Mouse (Mus musculus) liver, embryonic 14.5 days (tissue): ENCODE data around the gene Slc12a6. TPM values are rescaled to one million over a fixed set of nuclear protein-coding genes. Genes with fewer than 3 reads are reported as not detected.
A peak's percentile ranks its signal among the peaks of the same experiment; 100 is the strongest.

Source experiments
- ATAC-seq: fragments of 200-750 bp; cut with Nextera tagmentation; 2 replicates; pipeline ENCODE4 v1.8.0; 2017; ENCODE audit warnings: moderate number of reproducible peaks, mild to moderate bottlenecking, moderate library complexity; ENCODE audit not compliant: insufficient read depth
- DNase-seq, 3 experiments: peaks; one replicate each; pipeline ENCODE4 v3.0.0-alpha.2; 2012 to 2013; ENCODE audit warnings: low read depth in 3 of 3, low spot score in 3 of 3
- H3K27ac ChIP-seq: fragments of 300-500 bp; sonication (generic); 2 replicates; pipeline ENCODE4 v1.5.1; 2014; ENCODE audit warnings: moderate library complexity, mild to moderate bottlenecking, control low read depth, inconsistent platforms
- H3K27me3 ChIP-seq: fragments of 300-500 bp; sonication (generic); 2 replicates; pipeline ENCODE4 v1.6.1; 2014; ENCODE audit warnings: mild to moderate bottlenecking, low read length, moderate library complexity; ENCODE audit not compliant: control insufficient read depth, insufficient read depth
- H3K36me3 ChIP-seq: fragments of 300-500 bp; sonication (generic); replicated peaks from 2 replicates; pipeline ENCODE4 v1.6.1; 2014; ENCODE audit warnings: low read depth; ENCODE audit not compliant: control insufficient read depth, insufficient read depth
- H3K4me1 ChIP-seq, 2 experiments: fragments of 200-500 bp in 1 of 2; fragments of 300-500 bp in 1 of 2; sonication (generic) in 1 of 2; replicated peaks; 2 replicates each; pipeline ENCODE4 v1.6.1; 2012 to 2014; ENCODE audit warnings: antibody characterized with exemption in 1 of 2, inconsistent platforms in 1 of 2, low read length in 1 of 2; ENCODE audit not compliant: control insufficient read depth in 2 of 2, insufficient read depth in 2 of 2
- H3K4me2 ChIP-seq: fragments of 300-500 bp; sonication (generic); 2 replicates; pipeline ENCODE4 v1.6.1; 2014; ENCODE audit warnings: low read depth, mild to moderate bottlenecking, control low read depth, moderate library complexity
- H3K4me3 ChIP-seq, 2 experiments: fragments of 200-500 bp in 1 of 2; fragments of 300-500 bp in 1 of 2; sonication (generic) in 1 of 2; 2 replicates each; pipeline ENCODE4 v1.5.1; 2012 to 2014; ENCODE audit warnings: low read depth in 2 of 2, low read length in 2 of 2, mild to moderate bottlenecking in 2 of 2, control low read depth in 1 of 2, inconsistent platforms in 1 of 2, moderate library complexity in 1 of 2; ENCODE audit not compliant: insufficient read depth in 1 of 2
- H3K9ac ChIP-seq: fragments of 300-500 bp; sonication (generic); replicated peaks from 2 replicates; pipeline ENCODE4 v1.6.1; 2014; ENCODE audit warnings: mild to moderate bottlenecking, control low read depth, moderate library complexity
- H3K9me3 ChIP-seq: fragments of 300-500 bp; sonication (generic); 2 replicates; pipeline ENCODE4 v1.6.1; 2016; ENCODE audit warnings: low read length, mixed read lengths; ENCODE audit not compliant: control insufficient read depth
- CTCF ChIP-seq: IDR thresholded peaks from 2 replicates; pipeline ENCODE4 v1.5.1; 2016; ENCODE audit warnings: antibody characterized with exemption, low read depth, control low read depth
- EP300 ChIP-seq: IDR thresholded peaks from 2 replicates; pipeline ENCODE4 v1.6.1; 2016; ENCODE audit warnings: antibody characterized with exemption, low read depth
- WGBS: fragments of 180-500 bp; shearing (Covaris S2); extraction: QIAGEN DNeasy Blood & Tissue Kit; methylation state at CpG from one replicate; pipeline ENCODE4 v1.1.7; 2014; ENCODE audit not compliant: insufficient replicate concordance; 5-methylcytosine and 5-hydroxymethylcytosine counted together
- polyA plus RNA-seq, 2 experiments: library from polyadenylated mRNA; depleted of rRNA in 1 of 2; stranded (reverse) in 1 of 2; unstranded in 1 of 2; fragments of >200 nt; fragmentation: Nextera tagmentation in 1 of 2; extraction: Ambion mirVana in 1 of 2; gene quantifications; 2 replicates each; pipeline versions ENCODE4 v1.2.1 to v1.2.3; 2012 to 2014

The Slc12a6 gene
- polyA plus RNA-seq, 2 experiments, result 3.4 to 8.7 TPM

DNA sequence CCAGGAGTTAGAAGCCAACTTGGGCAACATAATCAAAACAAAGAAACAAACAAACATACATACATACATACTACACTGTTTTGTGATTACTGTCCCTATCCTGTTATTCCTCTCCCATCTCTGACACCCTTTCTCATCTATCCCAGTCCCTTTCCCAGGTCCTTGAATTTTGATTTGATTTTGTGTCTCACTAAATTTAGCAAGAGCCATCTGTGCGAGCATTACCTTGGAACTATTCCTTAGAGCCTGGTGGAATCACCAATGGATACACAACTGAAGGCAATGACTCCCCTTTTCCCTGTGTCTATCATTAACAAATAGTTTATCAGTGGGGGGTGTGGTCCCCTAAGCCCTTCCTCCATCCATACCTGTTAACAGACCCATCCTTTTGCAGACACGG lies 27.2 kb downstream of the Slc12a6 start:
- no peak overlapping the region for H3K9ac ChIP-seq
- ATAC-seq (no peak), DNase-seq (no peak)
- TF ChIP-seq CTCF, result no peak
- no peak for TF ChIP-seq EP300
- no peaks in the 10 kb centered on the region for H3K36me3 ChIP-seq
- no peak overlapping the region for H3K4me2 ChIP-seq
- WGBS, result 80% methylated on average over 2 of the region's 2 CpGs
- no peaks in the 10 kb centered on the region for H3K4me1 ChIP-seq
- H3K4me3 ChIP-seq, result no peak overlapping the region
- H3K27me3 ChIP-seq, result no peaks in the 10 kb centered on the region
- no peaks in the 10 kb centered on the region for H3K9me3 ChIP-seq
- no peak overlapping the region for H3K27ac ChIP-seq

DNA sequence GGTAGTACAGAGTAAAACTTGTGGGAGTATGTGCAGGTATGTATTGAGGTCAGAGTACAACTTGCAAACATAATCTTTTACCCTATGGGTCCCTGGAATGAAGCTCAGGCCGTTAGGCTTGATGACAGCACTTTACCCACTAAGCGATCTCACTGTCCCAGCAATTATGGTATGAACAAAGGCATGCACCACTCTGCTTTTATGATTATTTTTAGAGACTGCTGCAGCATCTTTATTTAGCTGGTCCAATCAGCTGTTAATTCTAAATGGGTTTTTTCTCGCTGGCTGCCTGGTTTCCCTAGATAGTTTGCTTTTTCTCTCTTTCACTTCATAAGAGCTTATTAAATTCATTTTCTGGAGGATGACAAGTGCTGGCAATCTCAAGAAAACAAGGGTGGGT lies 30.6 kb downstream of the Slc12a6 start:
- no peaks in the 10 kb centered on the region for H3K27me3 ChIP-seq
- no peak for TF ChIP-seq CTCF
- no peak for TF ChIP-seq EP300
- no peak overlapping the region for H3K4me3 ChIP-seq
- no peaks in the 10 kb centered on the region for H3K9me3 ChIP-seq
- no peaks in the 10 kb centered on the region for H3K36me3 ChIP-seq
- H3K9ac ChIP-seq, result no peak overlapping the region
- ATAC-seq, result no peak
- no peaks in the 10 kb centered on the region for H3K4me1 ChIP-seq
- no peak for DNase-seq
- 71% methylated on average over 3 of the region's 3 CpGs for WGBS
- no peak overlapping the region for H3K4me2 ChIP-seq
- H3K27ac ChIP-seq, result no peak overlapping the region

DNA sequence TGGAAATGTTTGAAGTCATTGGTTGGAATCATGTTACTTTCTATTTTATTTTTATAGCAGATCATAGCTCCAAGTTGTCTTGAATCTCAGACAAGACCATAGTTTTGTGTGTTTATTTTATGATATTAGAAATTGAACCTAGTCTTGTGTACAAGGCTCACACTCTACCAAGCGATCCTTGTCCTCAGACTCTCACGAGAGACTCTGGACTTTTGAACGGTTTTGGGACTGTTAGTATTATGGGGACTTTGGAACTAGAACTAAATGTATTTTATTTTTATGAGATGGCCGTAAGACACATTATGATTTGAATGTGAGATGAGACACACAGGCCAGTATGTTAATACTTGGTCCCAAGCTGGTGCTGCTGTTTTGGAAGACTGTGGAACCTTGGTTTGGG lies 32.6 kb downstream of the Slc12a6 start:
- Histone ChIP-seq H3K4me2 (no peak overlapping the region), H3K9ac (no peak overlapping the region), H3K27me3 (no peaks in the 10 kb centered on the region), H3K36me3 (no peaks in the 10 kb centered on the region), H3K9me3 (no peaks in the 10 kb centered on the region), H3K4me1 (no peaks in the 10 kb centered on the region), H3K4me3 (no peak overlapping the region), H3K27ac (no peak overlapping the region)
- ATAC-seq (no peak), DNase-seq (no peak)
- TF ChIP-seq CTCF (no peak), EP300 (no peak)
- 81% methylated on average over 4 of the region's 4 CpGs for WGBS

DNA sequence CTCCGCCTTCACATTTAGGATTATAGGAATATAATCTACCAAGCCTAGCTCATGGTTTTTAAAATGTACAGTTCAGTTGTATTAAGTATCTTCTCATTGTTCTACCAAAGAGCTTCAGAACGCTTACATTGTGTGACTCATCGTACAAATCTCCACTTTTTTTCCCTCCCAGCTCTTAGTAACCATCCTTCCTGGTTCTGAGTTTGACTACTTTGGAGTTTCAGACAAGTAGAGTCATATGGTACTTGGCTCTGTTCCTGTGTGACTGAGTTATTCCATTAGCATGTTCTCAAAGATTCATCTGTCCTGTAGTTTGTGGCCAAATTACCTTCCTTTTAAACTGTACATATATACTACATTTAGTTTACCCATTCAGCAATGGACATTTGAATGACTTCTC lies 43.0 kb downstream of the Slc12a6 start:
- no peaks in the 10 kb centered on the region for H3K9me3 ChIP-seq
- no peak overlapping the region for H3K9ac ChIP-seq
- H3K4me3 ChIP-seq, result no peak overlapping the region
- no peak overlapping the region for H3K27ac ChIP-seq
- no peak overlapping the region for H3K4me2 ChIP-seq
- 65% methylated on average over 3 of the region's 3 CpGs for WGBS
- H3K36me3 ChIP-seq, result no peaks in the 10 kb centered on the region
- H3K4me1 ChIP-seq, result peaks cover 0 to 5% of the 10 kb centered on the region in 2 experiments; a peak in 1 of 4 replicates
- ATAC-seq (no peak), DNase-seq (no peak)
- H3K27me3 ChIP-seq, result no peaks in the 10 kb centered on the region
- TF ChIP-seq CTCF, result no peak
- TF ChIP-seq EP300, result no peak

DNA sequence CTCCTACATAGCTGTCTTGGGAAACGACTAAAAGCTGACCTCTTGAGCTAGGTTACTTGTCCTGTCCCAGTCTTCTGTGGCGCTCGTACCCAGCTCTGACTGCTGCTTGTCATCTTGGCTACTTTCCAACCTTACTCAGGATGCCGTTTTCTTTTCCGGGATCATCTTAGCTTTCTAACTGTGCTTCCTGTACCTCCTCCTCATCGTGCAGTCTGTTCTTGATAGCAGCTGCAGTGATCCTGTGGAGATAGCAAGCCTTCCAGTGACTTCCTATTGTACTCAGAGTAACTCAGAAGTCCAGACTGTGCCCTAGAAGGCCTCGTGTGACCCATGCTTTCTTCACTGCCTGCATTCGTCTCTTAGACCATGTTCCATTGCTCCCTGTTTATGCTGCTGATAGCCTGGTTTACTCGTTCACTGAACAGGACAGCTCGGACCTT lies 43.6 kb downstream of the Slc12a6 start:
- DNase-seq, result no peak

More for the DNA sequence above, 43.6 kb downstream of the Slc12a6 start:
- Histone ChIP-seq H3K36me3 (no peaks in the 10 kb centered on the region), H3K27ac (no peak overlapping the region), H3K9me3 (no peaks in the 10 kb centered on the region), H3K27me3 (no peaks in the 10 kb centered on the region), H3K4me3 (no peak overlapping the region), H3K4me1 (peaks cover 0 to 5% of the 10 kb centered on the region in 2 experiments; a peak in 1 of 4 replicates), H3K9ac (no peak overlapping the region), H3K4me2 (no peak overlapping the region)
- peak; percentile 53 for ATAC-seq
- TF ChIP-seq EP300 (no peak), CTCF (no peak)
- WGBS, result 14% methylated on average over 10 of the region's 10 CpGs
